Mouse (Mus musculus) monocyte, adult 59 days (primary cell): ENCODE data around the gene 1110012L19Rik. TPM values are rescaled to one million over a fixed set of nuclear protein-coding genes. Genes with fewer than 3 reads are reported as not detected.

ENCODE experiments used
- total RNA-seq, 2 experiments: library from RNA; stranded (reverse); gene quantifications; one replicate each; pipeline ENCODE4 v1.2.4; 2023

The 1110012L19Rik gene
- total RNA-seq, result 10 to 100 TPM in 1 of 2 experiments, 1 to 10 TPM in 1; 6.6 to 10.6 TPM

DNA sequence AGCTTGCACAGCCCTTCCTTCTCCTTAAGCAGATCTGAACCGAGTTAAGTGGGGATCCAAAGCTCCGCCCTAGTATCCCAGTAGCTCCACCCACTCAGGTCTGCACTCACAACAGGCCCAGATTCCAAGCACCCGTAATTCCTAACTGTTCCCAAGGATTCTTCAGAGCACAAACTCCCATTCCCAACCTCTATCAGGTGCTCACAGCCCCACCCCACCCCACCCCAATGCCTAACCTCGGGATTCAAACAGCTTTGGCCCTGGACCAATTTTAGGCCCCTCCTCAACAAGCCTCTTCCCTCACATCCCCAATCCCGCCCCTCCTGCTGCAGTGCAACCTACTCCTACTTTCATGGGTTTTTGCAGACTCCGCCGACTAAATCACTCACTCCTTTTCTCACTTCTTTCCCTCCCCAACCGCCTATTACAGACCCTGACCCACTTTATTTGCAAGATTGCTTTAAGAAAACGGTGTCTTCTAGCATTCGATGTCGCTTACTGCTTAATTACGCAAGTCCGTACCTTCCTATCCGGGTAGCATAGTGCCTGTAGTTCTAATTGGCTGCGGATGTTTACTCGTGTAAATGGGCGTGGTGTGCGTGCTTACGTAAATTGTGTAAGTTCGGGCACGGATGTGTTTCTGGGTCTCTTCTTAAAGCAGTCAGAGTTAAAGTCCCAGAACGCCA is at the start of gene 1110012L19Rik:
Gene 1110012L19Rik (plus strand): TSS at position 602 of the 686 bp plus-strand sequence.

GRCm38 (mm10) chrX:70364661-70365613 is 20.7 kb upstream of the 1110012L19Rik start, which contains the start of gene Ids:
Gene Ids (minus strand): TSS chrX:70365084.

Other genes starting within 250 kb of the 1110012L19Rik start
- gene Ids, start 20.8 kb upstream of the 1110012L19Rik start, total RNA-seq, result 10 to 100 TPM; 68.5 to 74.8 TPM
- 10 to 100 TPM; 18.5 to 20.7 TPM for gene Tmem185a, start 91.3 kb downstream of the 1110012L19Rik start, total RNA-seq